Mouse (Mus musculus) retina, postnatal 1 day (tissue): ENCODE results near the gene Atrnl1.

Experiments
- DNase-seq: peaks from one replicate; pipeline ENCODE4 v3.0.0-alpha.2; 2012

The Atrnl1 gene

GRCm38 (mm10) chr19:58131896-58132295 lies 521.1 kb downstream of the Atrnl1 start:
- no peak for DNase-seq

GRCm38 (mm10) chr19:58140191-58140784 lies 529.5 kb downstream of the Atrnl1 start:
- DNase-seq: peak; percentile 85

GRCm38 (mm10) chr19:58143853-58144454 lies 533.1 kb downstream of the Atrnl1 start:
- DNase-seq: no peak

- DNase-seq: peak; percentile 68
Measured at GRCm38 (mm10) chr19:58145521-58145920, 534.7 kb downstream of the Atrnl1 start.

GRCm38 (mm10) chr19:58151257-58151656 lies 540.4 kb downstream of the Atrnl1 start:
- DNase-seq: no peak

- no peak for DNase-seq
Measured at GRCm38 (mm10) chr19:58161569-58161968, 550.7 kb downstream of the Atrnl1 start.

GRCm38 (mm10) chr19:58164896-58165634 lies 554.2 kb downstream of the Atrnl1 start:
- DNase-seq: no peak

- DNase-seq: peak; percentile 51
Measured at GRCm38 (mm10) chr19:58165635-58166015, 554.8 kb downstream of the Atrnl1 start.

- peak; percentile 56 for DNase-seq
Measured at GRCm38 (mm10) chr19:58166147-58166546, 555.3 kb downstream of the Atrnl1 start.

- no peak for DNase-seq
Measured at GRCm38 (mm10) chr19:58178410-58178809, 567.6 kb downstream of the Atrnl1 start.

GRCm38 (mm10) chr19:58180773-58181172 lies 569.9 kb downstream of the Atrnl1 start:
- peak; percentile 43 for DNase-seq
